Mouse (Mus musculus) neutrophil, adult 5-6 weeks (primary cell): ENCODE results near the gene Syt15. TPM values are rescaled to one million over a fixed set of nuclear protein-coding genes. Genes with fewer than 3 reads are reported as not detected.

ENCODE experiments used
- total RNA-seq: library from RNA; stranded (forward); fragments of 200-1000 nt; gene quantifications from 2 replicates; pipeline ENCODE4 v1.2.3, GENCODE M21; 2017

The Syt15 gene
- total RNA-seq, 1 experiment from 2014 or later = not detected

Other genes with a start within 250 kb of the Syt15 start
- 0.12 TPM in 1 of 2 replicates, not detected in the other for gene Zfp488, start 240.8 kb upstream of the Syt15 start, total RNA-seq
- not detected in 2 replicates for gene Gm30083, start 204.4 kb upstream of the Syt15 start, total RNA-seq
- 1.1 TPM in 1 of 2 replicates, not detected in the other for gene Gm5460, start 202.8 kb upstream of the Syt15 start, total RNA-seq
- gene Antxrl, start 166.9 kb upstream of the Syt15 start, total RNA-seq = not detected in 2 replicates
- gene Anxa8, start 133.6 kb upstream of the Syt15 start, total RNA-seq = 0.23 TPM in 1 of 2 replicates, not detected in the other
- gene A630023A22Rik, start 116.8 kb upstream of the Syt15 start, total RNA-seq = not detected in 2 replicates
- gene Npy4r, start 67.1 kb upstream of the Syt15 start, total RNA-seq = not detected in 2 replicates
- not detected in 2 replicates for gene Gprin2, start 17.9 kb upstream of the Syt15 start, total RNA-seq
- 29.7 TPM in 2 replicates for gene Shld2, start 90.9 kb downstream of the Syt15 start, total RNA-seq
- 225 and 241 TPM in 2 replicates for gene Glud1, start 91.1 kb downstream of the Syt15 start, total RNA-seq
- not detected in 2 replicates for gene Fam25c, start 135.8 kb downstream of the Syt15 start, total RNA-seq
- not detected in 2 replicates for gene Sncg, start 155.2 kb downstream of the Syt15 start, total RNA-seq
- not detected in 2 replicates for gene Mmrn2, start 155.9 kb downstream of the Syt15 start, total RNA-seq